Mouse (Mus musculus) embryo, embryonic 10.5 days (tissue): ENCODE measurements at regions not wholly inside any gene's neighbourhood (a gene's known extent, or its start where the extent isn't known, plus 50 kb on each side); places are given as distances from the start of the nearest gene placed in this dataset.

Experiments used
- DNase-seq: peaks from one replicate; pipeline ENCODE4 v3.0.0-alpha.2; 2015; ENCODE audit warnings: low spot score

DNA sequence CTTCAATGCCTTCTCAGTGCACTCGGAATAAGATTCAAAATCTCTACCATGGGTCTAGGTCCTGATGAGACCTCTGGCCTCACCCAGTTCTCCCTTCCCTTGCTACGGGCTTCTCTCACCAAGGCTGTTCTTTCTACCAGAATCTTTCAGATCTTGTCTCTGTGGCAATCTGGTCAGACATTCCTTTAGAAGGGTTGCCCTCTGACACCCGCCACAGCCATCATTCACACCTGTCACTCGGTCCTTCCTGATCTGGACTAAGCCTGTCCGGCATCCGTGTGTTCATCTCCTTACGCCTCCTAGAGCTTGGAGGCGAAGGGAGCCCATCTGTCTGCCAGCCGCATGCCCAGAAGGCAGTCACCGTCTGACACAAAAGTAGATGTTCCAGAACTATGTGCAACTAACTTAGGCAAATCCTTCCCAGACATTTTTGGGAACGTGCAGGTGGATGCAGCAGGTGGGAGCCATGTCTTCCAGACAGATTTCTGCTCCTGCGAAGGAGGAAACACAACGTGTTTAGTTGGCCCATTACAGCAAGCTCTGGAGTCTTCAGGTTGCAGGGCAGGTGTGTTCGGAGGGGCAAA, 77.7 kb downstream of the Fam76b start:
- no peak for DNase-seq

DNA sequence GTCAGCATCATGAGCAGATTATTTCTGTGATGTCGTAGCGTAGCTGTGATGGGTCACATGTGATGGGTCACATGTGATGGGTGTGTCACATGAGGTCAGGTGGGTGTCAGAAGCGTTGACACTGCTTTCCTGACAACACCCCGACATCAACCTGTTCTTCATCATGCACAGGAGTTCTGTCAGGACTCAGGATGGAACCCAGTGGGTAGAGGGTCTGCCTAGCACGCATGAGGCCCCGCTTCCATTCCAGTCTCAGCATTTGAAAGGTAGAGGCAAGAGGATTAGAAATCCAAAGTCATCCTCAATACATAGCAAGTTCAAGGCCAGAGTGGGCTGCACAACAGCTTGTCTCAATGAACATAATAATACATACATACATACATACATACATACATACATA, 79.2 kb downstream of the Fam76b start:
- no peak for DNase-seq

DNA sequence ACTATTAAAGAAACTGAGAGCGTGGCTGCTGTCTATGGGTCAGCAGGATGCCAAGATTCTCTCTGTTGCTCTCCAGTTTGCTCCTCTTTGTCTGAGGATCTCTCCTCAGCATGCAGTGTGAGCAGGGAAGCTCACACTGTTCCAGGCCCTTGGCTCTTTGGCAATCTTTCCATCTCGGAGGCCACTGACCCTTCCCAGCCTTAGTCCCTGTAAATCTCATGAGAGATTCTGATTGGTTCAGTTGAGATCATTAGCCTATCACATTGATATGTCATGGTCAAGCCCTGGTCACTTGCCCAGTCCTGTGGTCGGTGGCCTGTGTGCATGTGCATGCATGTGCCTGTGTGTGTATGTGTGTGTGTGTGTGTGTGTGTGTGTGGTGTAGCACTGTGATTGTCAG, 82.1 kb downstream of the Fam76b start:
- DNase-seq = no peak

DNA sequence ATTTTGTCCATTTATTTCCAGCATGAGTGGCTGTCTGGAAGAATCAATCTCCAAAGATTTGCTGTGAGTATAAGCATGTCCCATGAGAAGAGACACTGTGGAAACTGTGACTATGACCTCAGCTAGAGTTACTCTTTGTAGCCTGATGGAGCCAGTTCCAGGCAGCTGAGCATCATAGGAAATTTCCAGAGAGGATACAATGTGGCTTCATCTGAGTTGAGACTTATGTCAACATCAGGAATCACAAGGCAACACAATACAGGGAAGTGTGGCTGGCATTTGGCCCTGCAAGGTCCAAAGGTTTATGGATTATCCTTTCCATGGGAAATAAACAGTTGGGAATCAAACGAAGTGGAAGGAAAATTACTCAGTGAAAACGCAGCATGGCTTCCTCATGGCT, 82.6 kb downstream of the Fam76b start:
- no peak for DNase-seq

DNA sequence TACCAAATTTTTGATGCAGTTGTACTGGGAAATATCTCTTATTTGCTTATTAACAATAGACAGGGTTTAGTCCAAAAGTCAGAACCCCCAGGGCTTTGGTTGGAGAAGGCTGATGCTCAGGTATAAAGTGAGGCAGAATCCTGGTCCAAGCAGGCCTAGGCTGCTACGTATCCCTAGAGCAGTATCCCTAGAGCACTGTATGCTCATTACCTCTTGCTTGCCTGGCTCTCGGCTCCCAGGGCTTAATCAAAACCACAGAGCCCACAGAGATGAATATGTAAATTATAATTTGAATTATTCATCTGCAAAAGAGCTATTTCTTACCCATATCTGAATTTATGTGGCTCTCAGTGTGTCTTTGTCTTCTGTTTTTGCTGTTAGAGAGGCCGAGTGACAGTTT, 85.9 kb downstream of the Fam76b start:
- no peak for DNase-seq

DNA sequence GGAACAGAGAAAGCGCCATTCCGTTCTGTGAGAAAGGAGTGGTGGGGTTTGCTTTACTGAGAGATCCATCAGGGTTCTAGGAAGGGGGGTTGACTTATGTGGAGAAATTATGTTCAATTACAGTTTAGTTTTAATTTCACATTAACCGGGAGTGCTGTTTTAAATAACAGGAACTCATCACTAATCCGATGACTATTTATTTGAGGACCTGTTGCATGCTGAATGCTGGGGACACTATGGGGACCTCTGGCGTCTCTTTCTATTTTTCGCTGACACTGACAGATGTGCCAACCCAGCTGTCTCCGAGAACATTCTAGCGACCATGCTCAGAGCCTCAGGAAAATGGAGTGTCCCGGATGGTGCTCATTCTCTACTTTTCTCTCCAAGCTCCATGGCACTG, 86.6 kb downstream of the Fam76b start:
- no peak for DNase-seq

DNA sequence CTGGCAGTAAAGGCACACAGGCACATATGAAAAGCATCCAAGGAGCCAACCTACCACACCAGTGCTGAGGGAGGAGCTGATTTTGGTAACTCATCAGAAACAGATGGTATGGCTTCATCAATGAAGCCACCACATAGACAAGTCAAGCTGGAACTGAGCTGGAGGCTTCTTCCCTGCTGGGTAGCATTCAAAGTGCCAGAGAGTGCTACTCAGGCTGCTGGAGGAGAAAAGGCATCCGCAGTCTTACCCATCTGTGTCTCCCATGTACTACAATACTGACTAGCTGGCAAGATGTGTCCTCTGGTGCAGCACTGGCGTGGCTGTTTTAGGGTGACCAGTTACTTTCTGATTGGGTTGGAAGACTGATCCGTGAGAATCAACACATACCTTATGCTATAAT, 87.3 kb downstream of the Fam76b start:
- DNase-seq = no peak

DNA sequence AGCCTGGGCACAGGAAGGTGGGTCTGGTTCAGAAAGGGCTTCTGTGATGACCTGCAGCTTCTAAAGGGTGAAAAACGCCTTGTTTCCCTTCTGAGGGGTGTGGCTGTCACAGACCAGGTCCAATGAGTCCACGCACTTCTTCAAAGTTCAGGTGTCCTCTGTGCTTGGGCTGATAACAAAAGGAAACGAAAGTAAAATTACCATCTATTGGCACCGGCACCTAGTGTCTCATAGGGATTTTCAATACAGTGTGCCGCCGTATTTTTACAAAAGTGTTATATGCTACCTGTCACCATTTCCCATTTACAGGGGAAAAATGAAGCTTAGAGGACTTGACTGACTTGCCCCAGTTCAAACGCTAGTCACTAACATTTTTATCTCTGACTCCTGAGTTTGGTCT, 89.3 kb downstream of the Fam76b start:
- no peak for DNase-seq

DNA sequence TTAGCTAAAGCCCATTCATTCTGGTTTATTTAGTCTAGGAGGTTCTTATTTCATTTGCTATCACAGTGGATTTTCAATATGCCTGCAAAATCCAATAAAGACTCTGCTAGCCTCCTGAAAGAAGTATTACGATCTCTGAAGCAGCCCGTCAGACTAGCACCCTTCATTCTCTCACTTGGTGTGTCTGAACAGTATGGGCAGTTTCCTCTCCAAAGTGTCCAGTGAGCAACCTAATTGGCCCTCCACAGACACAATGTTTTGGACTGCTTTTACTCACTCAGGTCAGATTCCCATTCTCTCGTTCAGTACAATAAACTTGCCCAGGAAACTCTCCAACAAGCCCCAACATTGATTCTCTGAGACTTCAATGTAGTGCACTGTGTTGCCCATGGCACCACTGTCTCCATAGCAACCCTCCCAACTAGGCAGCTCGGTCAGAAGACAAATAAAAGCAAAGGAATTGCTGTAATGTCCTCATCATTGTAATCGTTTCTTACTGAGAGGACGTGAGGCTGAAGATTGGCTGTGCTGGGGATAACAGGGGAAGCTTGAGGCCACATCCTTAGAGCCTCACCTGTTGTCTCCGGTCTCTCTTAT, 91.2 kb downstream of the Fam76b start:
- DNase-seq = peak; percentile 50

DNA sequence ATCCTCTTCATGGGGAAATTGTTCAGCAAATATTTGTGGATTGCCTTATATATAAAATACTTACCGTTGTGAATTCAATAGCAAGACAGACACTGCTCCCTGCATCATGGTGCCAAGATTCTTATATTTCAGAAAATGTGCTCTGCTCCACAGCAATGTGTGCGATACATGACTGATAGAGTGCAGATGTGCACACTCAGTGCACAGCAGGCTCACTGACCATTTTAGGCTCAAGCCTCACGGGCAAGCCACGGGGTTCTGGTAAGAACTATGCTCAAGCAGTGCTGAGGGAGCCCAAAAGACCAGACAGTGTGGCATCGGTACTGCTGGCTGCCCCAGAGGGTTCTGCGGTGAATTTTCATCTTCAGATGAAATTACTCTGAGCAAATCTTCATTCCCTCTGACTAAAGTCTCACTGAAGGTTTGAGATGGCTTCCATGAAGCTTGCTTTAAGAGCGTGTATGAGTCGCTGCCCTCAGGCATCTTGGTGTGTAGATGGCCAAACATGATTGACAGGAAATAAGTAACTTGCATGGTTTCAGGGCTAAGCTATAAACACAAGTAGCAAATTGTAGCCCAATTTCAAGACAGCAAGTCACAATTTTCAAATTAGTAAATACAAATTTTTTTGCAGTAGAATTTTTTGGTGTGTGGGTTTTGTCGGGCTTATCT, 92.4 kb downstream of the Fam76b start:
- peak; percentile 15 for DNase-seq

DNA sequence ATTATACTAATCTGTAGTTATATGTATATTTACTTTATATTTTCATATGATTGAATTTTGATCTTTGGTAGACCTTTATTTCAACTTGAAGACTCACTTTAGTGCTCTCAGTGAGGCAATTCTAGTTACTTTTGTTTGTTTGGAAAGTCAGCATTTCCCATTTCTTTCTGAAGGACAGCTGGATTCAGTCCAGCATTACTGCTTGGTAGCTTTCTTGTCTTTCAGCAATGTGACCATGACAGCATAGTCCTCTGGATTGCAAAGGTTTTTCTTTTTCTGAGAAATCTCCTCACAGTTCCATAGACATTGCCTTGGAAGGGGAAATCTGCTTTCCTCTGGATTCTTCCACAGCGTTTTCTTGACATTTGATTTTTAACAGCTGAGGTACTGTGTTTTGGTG, 93.1 kb downstream of the Fam76b start:
- no peak for DNase-seq

DNA sequence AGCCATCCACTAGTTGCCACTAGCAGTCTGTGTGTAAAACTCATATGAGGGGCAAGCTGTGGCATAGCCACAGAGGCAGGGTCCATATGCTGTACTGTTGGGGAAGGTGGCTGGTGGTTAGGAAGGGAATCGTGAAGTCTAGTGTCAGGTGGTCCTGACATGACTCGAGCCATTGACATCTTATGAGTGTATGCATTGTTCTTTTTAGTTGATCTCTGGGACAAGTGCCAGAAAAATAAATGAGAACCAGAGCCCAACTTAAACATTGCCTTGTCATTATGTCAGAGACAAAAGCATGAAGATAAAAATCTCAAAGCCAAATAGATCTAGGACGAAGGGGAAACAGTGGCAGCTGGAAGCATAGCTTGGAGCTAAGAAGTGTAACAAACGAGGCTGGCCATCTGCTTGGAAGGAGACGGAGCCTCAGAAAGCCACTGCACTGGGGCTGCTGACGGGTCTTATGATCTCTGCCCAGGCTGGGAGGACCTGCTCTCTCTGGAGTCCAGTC, 104.5 kb downstream of the Fam76b start:
- DNase-seq = no peak

DNA sequence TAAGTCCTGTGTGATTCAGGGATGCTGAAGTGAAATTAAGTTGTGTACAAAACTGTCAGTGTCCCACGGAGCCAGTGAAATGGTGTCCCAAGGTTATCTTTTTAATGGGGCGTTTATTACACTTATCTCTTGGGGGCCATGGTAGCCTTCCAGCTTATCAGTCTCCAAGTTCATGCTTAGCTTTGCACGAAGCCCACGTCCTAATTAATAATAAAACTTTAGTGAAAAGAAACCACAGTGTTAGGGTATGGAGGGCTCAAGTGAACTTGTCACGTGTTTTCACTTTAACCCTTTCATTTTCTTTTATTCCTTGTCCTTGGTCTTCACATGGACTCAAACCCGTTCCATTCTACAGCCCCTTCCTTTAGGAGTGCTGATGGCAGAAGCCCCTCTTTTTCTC, 105.9 kb downstream of the Fam76b start:
- DNase-seq = no peak

DNA sequence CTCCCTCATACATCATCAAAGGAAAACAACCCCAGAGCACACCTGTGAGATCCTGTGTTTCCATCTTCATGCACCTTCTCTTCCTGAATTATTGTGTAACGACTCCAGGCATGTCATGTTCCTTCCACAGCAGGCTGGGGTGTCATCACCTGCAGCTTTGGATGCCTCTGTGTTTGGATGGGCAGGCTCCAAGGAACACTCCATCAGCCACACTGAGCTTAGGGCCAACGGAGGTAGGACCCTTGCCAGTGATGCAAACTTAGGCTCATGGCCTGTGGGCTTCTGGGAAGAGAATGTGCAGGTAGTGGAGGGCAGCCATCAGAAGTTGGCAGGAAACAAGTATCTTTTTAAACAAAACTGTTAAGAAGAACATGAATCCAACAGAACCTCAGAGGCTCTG, 109.8 kb downstream of the Fam76b start:
- DNase-seq = no peak

DNA sequence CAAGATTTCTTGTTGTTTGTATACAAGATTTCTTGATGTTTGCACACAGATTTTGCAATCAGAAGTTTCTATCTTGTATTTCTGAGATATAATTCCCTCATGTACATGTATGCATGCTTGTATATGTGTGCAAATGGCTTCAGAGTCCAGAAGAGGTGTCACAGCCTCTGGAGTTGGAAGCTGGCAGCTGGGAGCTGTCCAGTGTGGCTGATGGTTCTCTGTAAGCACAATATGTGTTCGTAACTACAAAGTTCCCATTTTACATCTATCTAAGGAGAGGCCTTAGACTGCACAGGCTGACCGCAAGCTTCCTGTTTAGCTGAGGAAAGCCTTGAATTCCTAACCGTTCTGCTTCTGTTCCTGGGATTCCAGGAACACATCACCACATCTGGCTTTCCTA, 119.0 kb downstream of the Fam76b start:
- no peak for DNase-seq

DNA sequence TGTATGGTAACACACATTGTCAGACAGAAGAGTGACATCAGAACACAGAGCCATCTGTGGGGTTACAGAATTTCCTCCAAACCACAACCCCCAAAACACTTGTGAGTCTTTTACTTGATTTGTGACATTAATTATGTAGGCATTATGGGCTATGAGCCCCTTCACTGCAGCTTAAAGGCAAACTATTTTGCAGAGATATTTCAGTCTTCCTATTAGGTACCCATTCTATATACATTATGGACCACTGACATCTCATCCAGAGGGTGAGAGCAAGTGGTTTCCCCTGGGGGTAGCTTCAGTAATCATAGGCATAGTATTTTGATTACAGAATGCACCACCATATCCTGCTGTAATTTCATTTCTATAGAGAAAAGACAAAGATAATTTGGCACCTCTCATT, 124.6 kb downstream of the Fam76b start:
- DNase-seq = no peak

DNA sequence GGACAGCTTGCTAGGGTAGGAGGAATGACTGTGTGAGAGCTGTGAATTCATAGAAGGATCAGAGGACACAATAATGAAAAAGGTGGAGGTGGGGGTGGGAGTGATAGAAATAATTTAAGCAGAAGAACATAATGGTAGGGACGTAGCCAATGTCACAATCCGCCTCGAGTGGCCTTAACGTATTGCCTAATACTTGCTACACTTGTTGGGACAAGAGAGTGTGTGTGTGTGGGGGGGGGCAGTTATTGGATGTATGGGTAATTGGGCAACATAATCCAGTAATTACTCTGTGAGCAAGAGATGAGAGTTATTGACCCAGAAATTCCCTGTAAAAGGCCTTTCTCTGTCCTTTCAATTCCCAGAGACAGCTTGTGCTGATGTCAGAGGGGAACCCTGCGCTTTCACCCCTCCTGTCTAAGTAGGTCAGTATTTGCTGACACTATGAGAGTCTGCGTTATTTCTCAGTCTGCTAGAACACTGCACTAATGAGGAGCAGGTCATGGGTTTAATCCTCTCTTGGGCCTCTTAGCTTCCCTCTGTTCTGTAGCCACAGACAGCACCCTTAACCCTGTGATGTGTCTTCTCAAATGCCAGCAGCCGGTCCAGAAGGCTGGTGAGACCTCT, 135.7 kb downstream of the Fam76b start:
- DNase-seq = peak; percentile 18

DNA sequence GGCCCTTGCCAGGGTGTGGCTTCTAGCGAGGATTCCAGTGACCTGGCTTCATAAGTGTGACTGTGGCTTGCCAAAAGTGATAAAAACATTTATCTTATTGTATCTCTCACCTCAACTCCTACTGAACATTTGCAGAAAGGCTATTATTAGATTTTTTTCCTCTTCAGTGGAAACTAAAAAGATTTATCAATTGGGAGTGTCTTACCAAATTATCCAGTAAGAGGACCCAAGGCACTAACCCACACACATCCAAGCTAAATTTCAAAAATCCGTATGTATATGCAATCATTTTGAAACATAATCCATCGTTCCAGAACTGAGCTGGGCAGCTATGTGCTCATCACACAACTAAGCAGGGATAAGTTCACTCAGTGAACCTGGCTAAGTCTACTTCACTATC, 136.3 kb downstream of the Fam76b start:
- DNase-seq = no peak

DNA sequence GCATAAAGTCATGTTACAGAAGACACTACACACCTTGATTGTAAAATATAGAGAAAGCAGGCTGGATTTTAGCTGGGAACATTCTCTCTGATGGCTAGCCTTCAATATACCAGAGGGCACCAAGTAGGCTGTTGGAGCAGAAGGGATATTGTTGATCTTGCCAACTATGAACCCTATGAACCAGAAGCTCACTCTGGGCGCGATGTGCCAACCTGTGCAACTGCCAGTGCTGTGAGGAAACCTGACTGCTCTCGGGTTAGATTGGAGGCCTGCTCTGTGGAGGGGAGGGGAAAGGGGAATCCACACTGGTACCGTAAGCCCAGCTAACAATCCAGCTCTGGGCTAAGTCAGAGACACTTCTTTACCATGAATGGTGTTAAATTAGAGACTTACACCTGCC, 136.7 kb downstream of the Fam76b start:
- DNase-seq = no peak

DNA sequence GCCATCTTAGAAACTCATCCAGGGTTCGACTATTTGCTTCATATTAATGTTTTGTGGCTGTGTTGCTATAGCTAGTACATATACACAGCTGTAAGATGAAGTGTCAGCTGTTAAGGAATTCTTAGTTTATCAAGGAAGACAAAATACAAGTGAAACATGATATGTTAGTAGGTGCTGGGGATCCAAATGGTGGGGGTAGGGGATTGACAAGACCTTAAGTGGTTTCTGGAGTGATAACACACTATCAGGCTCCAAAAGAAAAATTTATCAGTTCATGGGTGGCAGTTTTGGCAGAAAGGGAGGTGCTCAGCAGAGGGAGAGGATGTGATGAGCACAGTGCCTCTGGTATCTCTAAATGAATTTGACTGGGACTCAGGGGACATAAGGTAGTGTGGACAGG, 138.7 kb downstream of the Fam76b start:
- no peak for DNase-seq

DNA sequence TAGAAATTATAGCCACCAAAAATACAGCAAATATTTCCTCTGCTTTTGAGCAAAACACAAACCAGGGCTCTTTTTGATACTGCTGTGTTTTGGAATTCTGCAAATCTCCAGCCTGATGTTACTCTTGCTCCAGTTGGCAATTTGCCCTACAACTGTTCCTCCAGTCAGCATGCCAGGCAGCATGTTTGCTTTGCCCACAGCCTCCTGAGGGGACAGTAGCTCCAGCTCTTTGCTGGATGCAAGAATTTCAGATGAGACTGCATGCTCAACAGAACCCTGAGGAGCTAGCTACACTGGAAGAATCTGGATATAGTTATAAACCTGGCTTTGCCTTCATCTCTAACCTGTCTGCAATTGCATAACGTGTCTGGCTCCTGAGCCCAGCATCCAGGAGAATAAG, 141.7 kb downstream of the Fam76b start:
- no peak for DNase-seq

DNA sequence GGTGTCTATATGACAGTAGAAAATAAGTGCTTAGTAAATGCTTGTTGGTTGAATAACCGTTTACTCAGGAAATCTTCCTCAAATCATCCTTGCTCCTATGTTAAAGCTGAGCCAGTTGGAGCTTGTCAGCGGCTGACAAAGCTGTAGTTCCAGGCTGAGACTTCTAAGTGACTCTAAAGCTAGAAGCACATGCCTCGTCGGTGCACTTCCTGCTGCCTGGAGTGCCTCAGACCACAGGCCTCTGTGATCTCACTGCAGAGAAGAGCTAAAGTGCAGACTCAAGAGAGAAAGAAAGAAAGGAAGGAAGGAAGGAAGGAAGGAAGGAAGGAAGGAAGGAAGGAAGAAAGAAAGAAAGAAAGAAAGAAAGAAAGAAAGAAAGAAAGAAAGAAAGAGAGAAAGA, 146.1 kb downstream of the Fam76b start:
- no peak for DNase-seq

DNA sequence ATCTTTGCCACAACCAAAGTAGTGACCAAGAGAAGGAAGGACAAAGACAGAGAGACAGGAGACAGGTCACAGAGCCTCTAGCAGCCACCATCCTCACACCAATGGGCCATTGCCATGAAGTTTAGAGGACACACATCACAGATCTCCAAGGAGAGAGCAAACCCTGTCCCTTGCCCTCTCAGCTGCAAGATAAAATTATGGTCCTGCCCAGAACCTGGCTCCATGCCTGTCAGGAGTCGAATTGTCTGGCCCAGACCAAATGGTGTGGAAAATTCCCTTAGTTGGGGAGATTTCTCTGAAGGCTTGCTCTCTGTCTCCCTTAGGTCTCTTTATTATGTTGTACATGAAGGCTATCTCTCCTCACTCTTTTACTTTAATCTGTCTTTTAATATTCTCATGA, 147.4 kb downstream of the Fam76b start:
- DNase-seq = no peak
